Mouse (Mus musculus) spleen, adult 2 months (tissue): ENCODE results near the gene Ift57. TPM values are rescaled to one million over a fixed set of nuclear protein-coding genes. Genes with fewer than 3 reads are reported as not detected.

ENCODE experiments used
- DNase-seq, 2 experiments: peaks; one replicate each; pipeline versions ENCODE4 v3.0.0 to v3.0.0-alpha.2; 2012 to 2021; ENCODE audit warnings: low spot score in 2 of 2, low read depth in 1 of 2
- H3K27ac ChIP-seq: fragments of 200-500 bp; 2 replicates; pipeline ENCODE4 v1.5.1; 2012; ENCODE audit warnings: low read length, inconsistent platforms; ENCODE audit not compliant: insufficient read depth
- H3K27me3 ChIP-seq: fragments of 200-500 bp; 2 replicates; pipeline ENCODE4 v1.6.1; 2012; ENCODE audit warnings: mild to moderate bottlenecking, moderate library complexity, low read length, inconsistent platforms; ENCODE audit not compliant: control insufficient read depth, insufficient read depth
- H3K36me3 ChIP-seq: fragments of 200-500 bp; 2 replicates; pipeline ENCODE4 v1.6.1; 2012; ENCODE audit warnings: mild to moderate bottlenecking, low read length, inconsistent platforms; ENCODE audit not compliant: control insufficient read depth, insufficient read depth
- H3K4me1 ChIP-seq: fragments of 200-500 bp; 2 replicates; pipeline ENCODE4 v1.6.1; 2011; ENCODE audit warnings: inconsistent platforms; ENCODE audit not compliant: control insufficient read depth, insufficient read depth, insufficient read length
- H3K4me3 ChIP-seq: fragments of 200-500 bp; 2 replicates; pipeline ENCODE4 v1.5.1; 2011; ENCODE audit warnings: mild to moderate bottlenecking, inconsistent platforms; ENCODE audit not compliant: insufficient read depth, insufficient read length; ENCODE audit errors: extremely low read depth
- CTCF ChIP-seq: fragments of 200-500 bp; IDR thresholded peaks from 2 replicates; pipeline ENCODE4 v1.5.1; 2011; ENCODE audit warnings: mild to moderate bottlenecking, inconsistent platforms; ENCODE audit not compliant: insufficient read depth, insufficient read length, insufficient replicate concordance; ENCODE audit errors: extremely low read depth
- POLR2A ChIP-seq: fragments of 200-500 bp; IDR thresholded peaks from 2 replicates; pipeline ENCODE4 v1.6.1; 2011; ENCODE audit warnings: low read depth, low read length, inconsistent platforms
- WGBS: fragments of 180-500 bp; shearing (Covaris S2); methylation state at CpG from one replicate; pipeline ENCODE4 v1.1.7; 2018; 5-methylcytosine and 5-hydroxymethylcytosine counted together
- polyA plus RNA-seq: library from polyadenylated mRNA; depleted of rRNA; stranded (reverse); fragments of >200 nt; gene quantifications from 2 replicates; pipeline ENCODE4 v1.2.3, GENCODE M21; 2012; rRNA removed

The Ift57 gene
- polyA plus RNA-seq = 1.2 and 1.3 TPM in 2 replicates

GRCm38 (mm10) chr16:49698620-49699525 lies at the start of gene Ift57:
Gene Ift57, plus strand, starts transcription at chr16:49699233.
- H3K27me3 ChIP-seq = no peaks in the 10 kb centered on the region
- 1% methylated on average over 49 of the region's 53 CpGs for WGBS
- DNase-seq = peak; percentile 96 to 97
- no peak for TF ChIP-seq CTCF
- no peak for TF ChIP-seq POLR2A
- peak within 1 kb of the TSS; percentile 65 for H3K27ac ChIP-seq
- H3K4me3 ChIP-seq = peak within 1 kb of the TSS; percentile 70
- 0 out of 2 replicates have a peak, but pooled peaks cover 3% of the 10 kb centered on the region for H3K4me1 ChIP-seq
- H3K36me3 ChIP-seq = no peaks in the 10 kb centered on the region

GRCm38 (mm10) chr16:49657182-49657581 lies 41.9 kb upstream of the Ift57 start:
- WGBS = 88% methylated on average over 4 of the region's 4 CpGs
- Histone ChIP-seq H3K36me3 (no peaks in the 10 kb centered on the region), H3K27ac (no peak overlapping the region), H3K4me1 (no peaks in the 10 kb centered on the region), H3K4me3 (no peak overlapping the region), H3K27me3 (no peaks in the 10 kb centered on the region)
- DNase-seq = no peak
- TF ChIP-seq CTCF (no peak), POLR2A (no peak)

GRCm38 (mm10) chr16:49658029-49658428 lies 41.0 kb upstream of the Ift57 start:
- no peaks in the 10 kb centered on the region for H3K36me3 ChIP-seq
- DNase-seq = no peak
- H3K4me1 ChIP-seq = no peaks in the 10 kb centered on the region
- H3K27me3 ChIP-seq = no peaks in the 10 kb centered on the region
- TF ChIP-seq POLR2A = no peak
- no peak for TF ChIP-seq CTCF
- 82% methylated on average over 5 of the region's 5 CpGs for WGBS
- H3K27ac ChIP-seq = no peak overlapping the region
- H3K4me3 ChIP-seq = no peak overlapping the region

DNA sequence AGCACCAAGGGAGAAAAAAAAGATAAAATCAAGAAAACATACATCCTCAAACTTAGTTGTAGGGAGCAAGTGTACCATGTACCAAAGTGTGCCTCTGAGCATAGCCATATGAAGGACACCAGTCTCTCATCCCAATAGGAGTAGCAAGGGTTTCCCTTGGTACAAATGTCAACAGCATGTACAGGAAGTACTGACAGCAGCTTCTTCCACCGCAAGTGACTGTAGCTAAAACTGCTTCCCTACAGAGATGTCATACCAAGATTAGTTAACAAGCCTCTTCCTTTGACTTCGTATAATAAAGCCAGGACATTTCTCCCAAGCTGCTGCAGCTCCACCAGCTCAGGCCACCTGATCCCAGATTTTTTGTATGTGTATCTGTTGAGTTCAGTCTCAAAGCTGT lies 39.9 kb upstream of the Ift57 start:
- Histone ChIP-seq H3K4me1 (no peaks in the 10 kb centered on the region), H3K4me3 (no peak overlapping the region), H3K36me3 (no peaks in the 10 kb centered on the region), H3K27ac (no peak overlapping the region), H3K27me3 (no peaks in the 10 kb centered on the region)
- TF ChIP-seq POLR2A (no peak), CTCF (no peak)
- WGBS = 30% methylated on average over 2 of the region's 2 CpGs
- no peak for DNase-seq

- no peak for DNase-seq
- Histone ChIP-seq H3K36me3 (no peaks in the 10 kb centered on the region), H3K27ac (no peak overlapping the region), H3K27me3 (no peaks in the 10 kb centered on the region), H3K4me1 (no peaks in the 10 kb centered on the region), H3K4me3 (no peak overlapping the region)
- TF ChIP-seq CTCF (no peak), POLR2A (no peak)
- WGBS = 61% methylated on average over 3 of the region's 3 CpGs
Observed at GRCm38 (mm10) chr16:49660111-49660510, 38.9 kb upstream of the Ift57 start.

GRCm38 (mm10) chr16:49662201-49662600 lies 36.8 kb upstream of the Ift57 start:
- 94% methylated on average over 6 of the region's 6 CpGs for WGBS
- TF ChIP-seq CTCF (no peak), POLR2A (no peak)
- H3K4me1 ChIP-seq = no peaks in the 10 kb centered on the region
- no peaks in the 10 kb centered on the region for H3K27me3 ChIP-seq
- no peak overlapping the region for H3K4me3 ChIP-seq
- H3K27ac ChIP-seq = no peak overlapping the region
- DNase-seq = no peak
- no peaks in the 10 kb centered on the region for H3K36me3 ChIP-seq

GRCm38 (mm10) chr16:49664677-49665076 lies 34.4 kb upstream of the Ift57 start:
- Histone ChIP-seq H3K27ac (no peak overlapping the region), H3K4me1 (no peaks in the 10 kb centered on the region), H3K36me3 (no peaks in the 10 kb centered on the region), H3K4me3 (no peak overlapping the region), H3K27me3 (no peaks in the 10 kb centered on the region)
- 95% methylated on average over 7 of the region's 7 CpGs for WGBS
- DNase-seq = no peak
- TF ChIP-seq CTCF (no peak), POLR2A (no peak)
